Mouse (Mus musculus): ENCODE data around the gene 4930415L06Rik.

The 4930415L06Rik gene

GRCm38 (mm10) chrX:89932752-89933151 lies at the start of gene 4930415L06Rik:
TSS of gene 4930415L06Rik (minus strand) at chrX:89932852.
- DNase-seq = no peak

- DNase-seq = peak; percentile 2
Observed at GRCm38 (mm10) chrX:89978621-89979020, 46.0 kb upstream of the 4930415L06Rik start.

- no peak for DNase-seq
Observed at GRCm38 (mm10) chrX:89904871-89905270, 27.8 kb downstream of the 4930415L06Rik start.
